Mouse (Mus musculus): ENCODE data around the gene Spata20.
A peak's percentile ranks its signal among the peaks of the same experiment; 100 is the strongest.

The Spata20 gene

GRCm38 (mm10) chr11:94486001-94486400 lies at the start of gene Spata20:
TSS of gene Spata20 (minus strand) at chr11:94486179.
- DNase-seq (ENCODE audit: low read depth, low spot score) = peak; percentile 42
- Histone ChIP-seq H3K27me3 (ENCODE audit: control insufficient read depth, insufficient read depth, low read length, poor library complexity, severe bottlenecking) (no peaks in the 10 kb centered on the region; the same call in 1 of the 2 replicates), H3K36me3 (ENCODE audit: control insufficient read depth, insufficient read depth, low read length, poor library complexity, severe bottlenecking) (no peaks in the 10 kb centered on the region)

DNA sequence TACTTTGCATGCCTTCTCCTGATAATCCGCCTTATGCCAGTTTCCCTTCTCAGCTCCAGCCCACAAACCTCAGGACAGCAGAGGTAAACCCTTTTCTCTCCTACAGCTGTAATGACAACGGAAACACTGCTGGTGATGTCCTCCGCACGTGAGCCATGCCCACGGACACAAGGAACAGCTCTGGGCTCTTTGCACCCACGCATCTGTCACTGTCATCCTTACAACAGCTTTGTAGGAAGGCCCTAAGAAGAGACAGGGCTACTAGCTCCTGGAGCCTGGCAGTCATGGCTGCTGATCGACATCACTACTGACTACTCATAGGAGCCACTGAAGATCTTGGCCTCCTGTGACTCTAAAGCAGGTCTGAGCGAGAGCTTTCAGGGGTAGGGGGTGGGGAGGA lies 47.2 kb upstream of the Spata20 start:
- no peak for DNase-seq (ENCODE audit: low read depth, low spot score)
- no peaks in the 10 kb centered on the region for H3K27me3 ChIP-seq (ENCODE audit: control insufficient read depth, insufficient read depth, low read length, poor library complexity, severe bottlenecking)
- H3K36me3 ChIP-seq (ENCODE audit: control insufficient read depth, insufficient read depth, low read length, poor library complexity, severe bottlenecking) = no peaks in the 10 kb centered on the region

DNA sequence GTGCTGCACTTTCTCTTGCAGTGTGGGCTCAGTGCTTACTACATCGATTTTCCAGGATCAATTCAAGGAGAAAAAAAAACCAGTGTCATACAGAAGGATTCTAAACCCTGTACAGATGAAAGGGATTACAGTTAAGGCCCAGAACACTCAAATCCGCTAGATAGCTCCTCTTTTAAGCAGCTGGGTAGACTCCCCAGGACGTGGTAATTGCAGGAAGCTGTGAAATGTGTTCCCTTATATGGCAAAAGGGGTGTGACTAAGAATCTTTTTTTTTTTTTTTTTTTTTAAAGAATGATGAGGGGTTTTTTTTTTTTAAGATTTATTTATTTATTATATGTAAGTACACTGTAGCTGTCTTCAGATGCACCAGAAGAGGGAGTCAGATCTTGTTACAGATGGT lies 42.9 kb upstream of the Spata20 start:
- H3K36me3 ChIP-seq (ENCODE audit: control insufficient read depth, insufficient read depth, low read length, poor library complexity, severe bottlenecking) = no peaks in the 10 kb centered on the region
- no peak for DNase-seq (ENCODE audit: low read depth, low spot score)
- no peaks in the 10 kb centered on the region for H3K27me3 ChIP-seq (ENCODE audit: control insufficient read depth, insufficient read depth, low read length, poor library complexity, severe bottlenecking)

DNA sequence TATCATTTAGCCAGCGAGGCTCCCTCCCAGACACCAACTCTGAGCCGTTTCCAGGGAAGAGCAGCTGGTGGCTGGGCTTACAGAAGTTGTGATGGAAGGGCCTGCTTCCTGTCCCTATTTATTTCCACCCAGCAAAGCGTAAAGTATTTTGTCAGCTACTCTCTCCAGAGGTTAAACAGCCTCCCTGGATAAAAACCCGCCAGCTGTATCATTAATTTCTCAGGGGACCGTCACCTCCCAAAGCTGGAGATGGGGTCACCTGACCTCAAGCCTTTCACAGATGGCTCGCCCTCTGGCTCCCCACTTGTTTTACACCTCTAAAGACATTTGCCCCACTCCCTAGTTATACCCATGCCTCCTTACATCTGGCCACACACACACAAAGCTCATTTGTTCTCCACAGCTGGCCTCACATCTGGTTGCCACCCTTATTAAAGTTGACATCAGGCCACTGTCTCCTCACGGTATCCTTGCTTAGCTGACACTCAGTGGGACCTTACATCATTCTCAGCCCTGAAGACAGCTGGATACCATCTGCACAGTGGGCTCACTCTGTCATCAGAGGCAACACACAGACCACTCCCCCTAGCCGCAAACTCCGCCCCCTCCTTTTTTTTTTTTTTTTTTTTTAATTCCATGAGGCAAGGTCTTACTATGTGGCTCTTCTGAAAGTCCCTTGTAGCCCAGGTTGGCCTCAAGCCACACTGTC lies 40.3 kb upstream of the Spata20 start:
- no peaks in the 10 kb centered on the region for H3K27me3 ChIP-seq (ENCODE audit: control insufficient read depth, insufficient read depth, low read length, poor library complexity, severe bottlenecking)
- H3K36me3 ChIP-seq (ENCODE audit: control insufficient read depth, insufficient read depth, low read length, poor library complexity, severe bottlenecking) = no peaks in the 10 kb centered on the region
- no peak for DNase-seq (ENCODE audit: low read depth, low spot score)

DNA sequence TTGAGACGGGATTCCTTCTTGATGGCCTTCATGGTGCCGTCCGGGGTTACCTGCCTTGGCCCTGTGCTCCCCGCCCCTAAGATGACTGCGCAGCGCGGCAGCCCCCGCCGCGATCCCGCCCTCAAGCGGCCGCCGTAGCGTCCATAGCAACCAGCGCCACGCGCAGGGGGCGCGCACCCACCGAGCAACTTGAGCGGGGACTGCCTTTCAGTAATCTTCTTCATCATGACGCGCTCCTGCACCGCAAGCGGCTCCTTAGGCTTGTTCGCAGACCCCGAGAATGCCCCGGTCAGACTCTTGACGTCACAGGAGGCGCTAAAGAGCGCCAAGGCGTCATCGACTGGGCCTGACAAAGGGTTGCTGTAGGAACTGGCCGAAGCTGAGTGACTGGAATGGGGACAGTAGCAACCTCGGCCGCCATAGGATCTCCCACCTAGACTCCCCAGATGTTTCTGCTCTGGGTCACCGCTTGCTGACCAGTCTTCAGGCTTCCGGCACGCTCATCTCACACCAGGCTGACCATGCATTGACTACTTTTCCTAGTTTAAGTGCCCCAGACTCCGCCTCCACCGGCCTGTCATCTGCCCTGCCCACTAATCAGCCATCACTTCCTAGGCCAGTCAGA lies 35.4 kb upstream of the Spata20 start, which contains the start of gene Mycbpap:
Gene Mycbpap (minus strand): TSS at position 524 of the 625 bp plus-strand sequence.
- H3K36me3 ChIP-seq (ENCODE audit: control insufficient read depth, insufficient read depth, low read length, poor library complexity, severe bottlenecking) = no peaks in the 10 kb centered on the region
- DNase-seq (ENCODE audit: low read depth, low spot score) = peak; percentile 51
- H3K27me3 ChIP-seq (ENCODE audit: control insufficient read depth, insufficient read depth, low read length, poor library complexity, severe bottlenecking) = no peaks in the 10 kb centered on the region

DNA sequence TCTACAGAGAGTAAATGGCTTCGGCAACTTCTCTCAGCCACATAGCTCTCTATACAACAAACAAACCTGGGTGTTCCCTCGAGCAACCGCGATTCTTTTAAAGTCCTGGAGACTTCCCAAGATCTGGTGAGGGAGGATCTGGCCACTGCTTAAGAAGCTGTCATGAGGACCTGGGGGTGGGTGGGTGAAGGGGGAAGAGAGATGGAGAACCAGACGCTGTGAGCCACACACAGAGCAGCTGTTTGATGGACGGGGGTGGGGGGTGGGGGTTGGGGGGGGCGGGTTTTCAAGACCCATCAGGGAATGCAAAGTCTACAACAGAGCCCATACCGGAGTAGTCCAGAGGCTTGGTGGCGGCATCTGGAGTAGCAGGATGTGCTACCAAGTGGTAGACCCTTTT lies 27.5 kb upstream of the Spata20 start:
- Histone ChIP-seq H3K27me3 (ENCODE audit: control insufficient read depth, insufficient read depth, low read length, poor library complexity, severe bottlenecking) (no peaks in the 10 kb centered on the region; the same call in 1 of the 2 replicates), H3K36me3 (ENCODE audit: control insufficient read depth, insufficient read depth, low read length, poor library complexity, severe bottlenecking) (no peaks in the 10 kb centered on the region)
- no peak for DNase-seq (ENCODE audit: low read depth, low spot score)

GRCm38 (mm10) chr11:94508976-94509375 lies 23.0 kb upstream of the Spata20 start:
- Histone ChIP-seq H3K36me3 (ENCODE audit: control insufficient read depth, insufficient read depth, low read length, poor library complexity, severe bottlenecking) (no peaks in the 10 kb centered on the region), H3K27me3 (ENCODE audit: control insufficient read depth, insufficient read depth, low read length, poor library complexity, severe bottlenecking) (no peaks in the 10 kb centered on the region; the same call in 1 of the 2 replicates)
- DNase-seq (ENCODE audit: low read depth, low spot score) = no peak

- no peaks in the 10 kb centered on the region for H3K36me3 ChIP-seq (ENCODE audit: control insufficient read depth, insufficient read depth, low read length, poor library complexity, severe bottlenecking)
- no peak for DNase-seq (ENCODE audit: low read depth, low spot score)
Observed at GRCm38 (mm10) chr11:94501482-94501881, 15.5 kb upstream of the Spata20 start.

DNA sequence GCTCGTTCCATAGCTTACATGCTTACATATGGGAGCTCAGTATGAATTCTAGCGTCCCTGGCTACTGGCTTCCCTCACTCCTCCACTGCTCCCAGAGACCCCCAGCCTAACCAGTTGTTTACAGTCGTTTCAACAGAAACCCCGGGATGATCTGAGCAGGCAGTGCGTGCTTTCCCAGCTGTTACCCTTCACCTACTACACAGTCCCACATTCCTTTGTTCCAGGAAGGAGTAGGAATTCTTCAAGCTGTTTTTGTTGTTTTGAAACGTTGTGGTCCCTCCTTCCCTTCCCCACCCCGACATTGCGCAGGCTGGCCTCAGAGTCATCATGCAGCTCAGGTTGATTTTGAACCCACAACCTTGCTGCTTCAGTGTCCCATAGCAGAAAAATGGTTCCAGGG lies 14.4 kb upstream of the Spata20 start:
- H3K27me3 ChIP-seq (ENCODE audit: control insufficient read depth, insufficient read depth, low read length, poor library complexity, severe bottlenecking) = peaks cover 2% of the 10 kb centered on the region

More at GRCm38 (mm10) chr11:94501482-94501881, 15.5 kb upstream of the Spata20 start:
- H3K27me3 ChIP-seq (ENCODE audit: control insufficient read depth, insufficient read depth, low read length, poor library complexity, severe bottlenecking) = peaks cover 2% of the 10 kb centered on the region

GRCm38 (mm10) chr11:94499661-94500152 lies 13.7 kb upstream of the Spata20 start, which contains the start of gene Epn3:
TSS of gene Epn3 (minus strand) at chr11:94499974.
- DNase-seq (ENCODE audit: low read depth, low spot score) = no peak
- peaks cover 2% of the 10 kb centered on the region for H3K27me3 ChIP-seq (ENCODE audit: control insufficient read depth, insufficient read depth, low read length, poor library complexity, severe bottlenecking)
- H3K36me3 ChIP-seq (ENCODE audit: control insufficient read depth, insufficient read depth, low read length, poor library complexity, severe bottlenecking) = no peaks in the 10 kb centered on the region

More for the DNA sequence above, 14.4 kb upstream of the Spata20 start:
- DNase-seq (ENCODE audit: low read depth, low spot score) = no peak
- H3K36me3 ChIP-seq (ENCODE audit: control insufficient read depth, insufficient read depth, low read length, poor library complexity, severe bottlenecking) = no peaks in the 10 kb centered on the region

- Histone ChIP-seq H3K27me3 (ENCODE audit: control insufficient read depth, insufficient read depth, low read length, poor library complexity, severe bottlenecking) (peaks cover 2% of the 10 kb centered on the region), H3K36me3 (ENCODE audit: control insufficient read depth, insufficient read depth, low read length, poor library complexity, severe bottlenecking) (no peaks in the 10 kb centered on the region)
- no peak for DNase-seq (ENCODE audit: low read depth, low spot score)
Observed at GRCm38 (mm10) chr11:94499035-94499434, 13.1 kb upstream of the Spata20 start.

- H3K36me3 ChIP-seq (ENCODE audit: control insufficient read depth, insufficient read depth, low read length, poor library complexity, severe bottlenecking) = no peaks in the 10 kb centered on the region
- no peak for DNase-seq (ENCODE audit: low read depth, low spot score)
- peaks cover 2% of the 10 kb centered on the region for H3K27me3 ChIP-seq (ENCODE audit: control insufficient read depth, insufficient read depth, low read length, poor library complexity, severe bottlenecking)
Observed at GRCm38 (mm10) chr11:94498093-94498996, 12.4 kb upstream of the Spata20 start.

- H3K27me3 ChIP-seq (ENCODE audit: control insufficient read depth, insufficient read depth, low read length, poor library complexity, severe bottlenecking) = peaks cover 2% of the 10 kb centered on the region
- DNase-seq (ENCODE audit: low read depth, low spot score) = no peak
- H3K36me3 ChIP-seq (ENCODE audit: control insufficient read depth, insufficient read depth, low read length, poor library complexity, severe bottlenecking) = no peaks in the 10 kb centered on the region
Observed at GRCm38 (mm10) chr11:94495415-94495814, 9.4 kb upstream of the Spata20 start.

DNA sequence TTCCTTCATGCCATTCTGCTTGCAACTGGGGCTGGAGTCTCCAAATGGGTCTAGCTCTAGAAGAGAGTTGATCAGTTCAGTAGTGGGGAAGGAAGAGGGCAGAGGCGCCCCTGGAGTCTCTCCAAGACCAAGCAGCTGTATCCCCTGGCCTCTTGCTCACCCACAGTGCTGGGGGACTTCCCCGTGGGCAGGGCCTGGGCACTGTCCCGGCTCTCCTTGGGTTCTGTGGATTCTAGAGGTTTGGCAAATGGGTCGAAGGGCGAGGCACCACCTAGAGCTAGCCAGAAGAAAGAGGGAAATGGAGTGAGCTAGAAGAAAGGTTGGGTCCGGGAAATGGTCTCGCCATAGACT lies 5.7 kb upstream of the Spata20 start:
- Histone ChIP-seq H3K36me3 (ENCODE audit: control insufficient read depth, insufficient read depth, low read length, poor library complexity, severe bottlenecking) (no peaks in the 10 kb centered on the region), H3K27me3 (ENCODE audit: control insufficient read depth, insufficient read depth, low read length, poor library complexity, severe bottlenecking) (no peaks in the 10 kb centered on the region; the same call in none of the 2 replicates)
- DNase-seq (ENCODE audit: low read depth, low spot score) = no peak

Data from splenic B cell, adult 2 months (primary cell).